Mouse (Mus musculus): ENCODE data around the gene Dgkk. TPM values are rescaled to one million over a fixed set of nuclear protein-coding genes. Genes with fewer than 3 reads are reported as not detected.
"Not testable (repeated sequence)": the region's sequence is repeated elsewhere in the genome, so short reads cannot be mapped to it uniquely, and the experiment has no call there.

The Dgkk gene
- total RNA-seq (2015; ENCODE audit: low replicate concordance) (not detected in 2 replicates), total RNA-seq (2017; ENCODE audit: low replicate concordance) (not detected in 2 replicates)

DNA sequence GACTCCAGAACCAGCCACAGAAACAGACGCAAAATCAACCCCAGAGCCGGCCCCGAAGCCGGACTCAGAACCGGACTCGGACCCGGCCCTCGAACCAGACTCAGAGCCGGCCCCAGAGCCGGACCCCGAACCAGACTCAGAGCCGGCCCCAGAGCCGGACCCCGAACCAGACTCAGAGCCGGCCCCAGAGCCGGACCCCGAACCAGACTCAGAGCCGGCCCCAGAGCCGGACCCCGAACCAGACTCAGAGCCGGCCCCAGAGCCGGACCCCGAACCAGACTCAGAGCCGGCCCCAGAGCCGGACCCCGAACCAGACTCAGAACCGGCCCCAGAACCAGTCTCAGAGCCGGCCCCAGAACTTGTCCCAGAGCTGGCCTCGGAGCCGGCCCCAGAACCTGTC is at the start of gene Dgkk:
Gene Dgkk (plus strand): TSS at position 301 of the 400 bp plus-strand sequence.
- ATAC-seq (replicated peaks; ENCODE audit: low FRiP score, poor library complexity, severe bottlenecking), result not testable (repeated sequence)

- ATAC-seq (replicated peaks; ENCODE audit: low FRiP score, poor library complexity, severe bottlenecking), result no peak
Observed at GRCm38 (mm10) chrX:6733998-6734397, 45.1 kb upstream of the Dgkk start.

GRCm38 (mm10) chrX:6750714-6751113 is 28.4 kb upstream of the Dgkk start:
- ATAC-seq (replicated peaks; ENCODE audit: low FRiP score, poor library complexity, severe bottlenecking), result no peak

- ATAC-seq (replicated peaks; ENCODE audit: low FRiP score, poor library complexity, severe bottlenecking), result no peak
Observed at GRCm38 (mm10) chrX:6751549-6752047, 27.5 kb upstream of the Dgkk start.

DNA sequence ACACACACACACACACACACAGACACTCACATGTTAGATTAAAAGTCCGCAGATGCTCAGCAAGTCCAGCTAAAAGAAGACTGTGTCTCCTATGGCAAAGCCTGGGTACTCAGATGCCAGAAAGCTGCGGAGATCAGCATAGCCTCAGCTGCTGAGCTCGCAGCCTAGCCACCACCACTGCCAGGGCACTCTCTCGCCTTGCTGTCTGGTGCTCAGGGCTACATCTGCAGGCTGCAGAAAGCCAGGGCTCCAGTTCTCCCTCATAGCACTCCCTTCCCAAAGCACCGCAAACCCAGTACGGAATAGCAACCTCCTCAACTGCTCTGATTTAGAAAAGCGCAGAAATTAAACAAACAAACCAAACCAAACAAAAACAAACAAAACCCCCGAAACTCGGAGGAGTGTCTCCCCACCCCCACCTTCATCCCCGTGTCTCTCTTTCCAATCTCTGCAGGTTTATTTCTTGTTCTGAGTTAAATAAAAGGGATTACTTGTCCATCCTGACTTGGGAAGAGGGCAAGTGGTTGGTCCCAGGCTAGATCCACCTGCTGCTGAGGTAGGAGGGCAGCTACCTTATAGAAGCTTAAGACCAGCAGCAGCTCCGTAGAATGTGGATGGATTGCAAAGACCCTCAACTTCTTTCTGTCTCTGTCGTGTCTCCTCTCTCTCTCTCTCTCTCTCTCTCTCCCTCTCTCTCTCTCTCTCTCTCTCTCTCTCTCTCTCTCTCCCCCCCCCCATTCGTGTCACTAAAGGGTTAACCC is 1.4 kb upstream of the Dgkk start:
- no peak for ATAC-seq (replicated peaks; ENCODE audit: low FRiP score, poor library complexity, severe bottlenecking)

- ATAC-seq (replicated peaks; ENCODE audit: low FRiP score, poor library complexity, severe bottlenecking), result no peak
Observed at GRCm38 (mm10) chrX:6778250-6778637, 862 bp upstream of the Dgkk start.

DNA sequence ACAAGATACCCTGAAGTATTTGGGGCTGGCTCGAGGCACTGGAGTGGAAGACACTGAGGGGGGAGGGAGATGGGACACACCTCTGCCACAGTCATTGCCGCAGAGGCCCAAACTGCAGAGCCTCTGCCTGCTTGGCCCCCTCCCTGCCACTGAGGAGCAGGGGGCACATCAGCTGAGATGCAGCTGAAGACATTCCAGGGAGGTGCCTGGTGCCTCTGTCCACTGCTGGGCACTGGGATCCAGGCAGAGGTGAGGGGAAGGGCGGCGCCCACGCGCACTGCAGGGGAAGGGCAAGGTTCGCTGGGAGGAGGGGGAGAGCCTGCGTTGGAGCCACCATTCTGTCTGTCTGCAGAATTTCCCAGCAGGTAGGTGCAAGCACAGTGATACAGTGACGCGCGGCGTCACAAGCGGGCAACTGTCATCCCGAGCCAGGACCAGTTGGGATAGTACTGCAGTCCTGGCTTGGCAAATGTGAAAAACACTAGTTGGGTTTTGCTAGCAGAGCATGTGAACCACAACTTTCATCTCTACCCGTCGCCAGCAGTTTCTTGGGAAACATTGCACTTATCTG is 948 bp downstream of the Dgkk start:
- ATAC-seq (replicated peaks; ENCODE audit: low FRiP score, poor library complexity, severe bottlenecking), result no peak

DNA sequence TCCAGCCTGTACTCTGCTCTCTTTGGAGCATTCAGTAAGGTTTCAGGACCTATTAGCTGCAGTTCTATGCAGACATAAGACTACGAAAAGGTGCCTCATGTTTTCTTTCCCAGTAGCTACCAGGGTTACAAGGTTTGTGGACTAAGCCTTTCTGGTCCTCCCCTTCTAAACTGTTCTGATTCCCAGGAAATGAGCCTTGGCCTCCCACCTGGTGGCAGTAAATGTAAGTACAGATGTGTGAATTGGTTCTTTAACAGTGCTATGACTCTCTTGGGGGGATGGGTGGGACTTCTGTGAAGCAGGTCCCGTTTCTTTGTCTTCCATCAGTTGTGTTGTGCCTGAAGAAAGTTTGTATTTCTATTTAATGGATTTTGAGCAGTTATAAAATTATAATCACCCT is 53.4 kb downstream of the Dgkk start:
- ATAC-seq (replicated peaks; ENCODE audit: low FRiP score, poor library complexity, severe bottlenecking), result no peak

GRCm38 (mm10) chrX:6853466-6853865 is 74.4 kb downstream of the Dgkk start:
- no peak for ATAC-seq (replicated peaks; ENCODE audit: low FRiP score, poor library complexity, severe bottlenecking)

DNA sequence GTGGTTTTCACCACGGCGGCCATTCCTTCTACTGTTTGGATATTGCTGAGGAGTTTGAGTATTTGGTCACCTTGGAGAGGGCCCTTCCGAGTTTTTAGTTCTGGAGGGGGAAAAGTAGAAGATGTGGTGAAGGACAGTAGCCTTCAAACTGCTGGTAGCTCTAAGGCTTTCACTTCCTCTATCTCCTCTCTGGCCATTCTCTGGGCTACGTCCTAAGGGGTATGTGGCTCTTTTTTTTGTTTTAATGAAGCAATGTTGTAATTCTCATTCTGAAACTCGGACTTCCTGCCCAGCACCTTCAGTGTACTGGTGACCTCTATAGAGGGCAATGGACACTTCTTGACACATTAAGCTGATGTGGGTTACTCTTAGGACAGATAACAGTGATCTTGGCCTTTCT is 75.0 kb downstream of the Dgkk start:
- no peak for ATAC-seq (replicated peaks; ENCODE audit: low FRiP score, poor library complexity, severe bottlenecking)

- ATAC-seq (replicated peaks; ENCODE audit: low FRiP score, poor library complexity, severe bottlenecking), result no peak
Observed at GRCm38 (mm10) chrX:6893933-6894332, 114.8 kb downstream of the Dgkk start.

DNA sequence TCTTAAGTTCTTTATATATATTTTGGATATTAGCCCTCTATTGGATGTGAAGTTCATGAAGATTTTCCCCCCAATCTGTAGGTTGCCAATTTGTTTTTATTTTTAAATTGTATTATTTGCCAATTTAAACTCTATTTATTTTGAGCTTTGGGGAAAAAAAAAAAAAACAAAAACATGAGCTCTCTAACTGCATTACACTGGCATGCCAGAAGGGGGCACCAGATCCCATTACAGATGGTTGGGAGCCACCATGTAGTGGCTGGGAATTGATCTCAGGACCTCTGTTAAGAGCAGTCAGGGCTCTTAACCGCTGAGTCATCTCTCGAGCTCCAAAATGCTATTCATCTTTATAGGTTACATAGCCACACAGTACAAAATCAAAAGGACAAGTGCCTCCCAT is 131.9 kb downstream of the Dgkk start:
- ATAC-seq (replicated peaks; ENCODE audit: low FRiP score, poor library complexity, severe bottlenecking), result no peak

- ATAC-seq (replicated peaks; ENCODE audit: low FRiP score, poor library complexity, severe bottlenecking), result no peak
Observed at GRCm38 (mm10) chrX:6922165-6922564, 143.1 kb downstream of the Dgkk start.

- ATAC-seq (replicated peaks; ENCODE audit: low FRiP score, poor library complexity, severe bottlenecking), result no peak
Observed at GRCm38 (mm10) chrX:6926224-6926623, 147.1 kb downstream of the Dgkk start.

DNA sequence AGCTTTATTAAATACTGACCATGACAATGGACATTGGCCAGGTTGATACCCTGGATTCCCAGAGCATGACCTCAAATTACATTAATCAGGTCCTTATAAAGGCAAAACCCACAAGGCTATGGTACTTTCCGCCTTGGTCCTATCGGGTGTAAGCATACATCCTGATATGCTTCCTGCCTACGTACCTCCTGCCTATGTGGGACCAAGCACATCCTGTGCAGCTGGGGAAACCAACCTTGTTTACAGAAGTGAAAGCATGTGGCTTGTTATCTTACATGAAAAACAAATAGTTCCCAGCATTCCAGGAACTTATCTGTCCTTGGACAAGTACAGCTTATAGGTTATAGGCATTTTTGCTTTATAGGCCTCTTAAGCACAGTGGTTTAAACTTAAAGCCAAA is 189.5 kb downstream of the Dgkk start:
- ATAC-seq (replicated peaks; ENCODE audit: low FRiP score, poor library complexity, severe bottlenecking), result no peak

- ATAC-seq (replicated peaks; ENCODE audit: low FRiP score, poor library complexity, severe bottlenecking), result no peak
Observed at GRCm38 (mm10) chrX:6971956-6972355, 192.8 kb downstream of the Dgkk start.

DNA sequence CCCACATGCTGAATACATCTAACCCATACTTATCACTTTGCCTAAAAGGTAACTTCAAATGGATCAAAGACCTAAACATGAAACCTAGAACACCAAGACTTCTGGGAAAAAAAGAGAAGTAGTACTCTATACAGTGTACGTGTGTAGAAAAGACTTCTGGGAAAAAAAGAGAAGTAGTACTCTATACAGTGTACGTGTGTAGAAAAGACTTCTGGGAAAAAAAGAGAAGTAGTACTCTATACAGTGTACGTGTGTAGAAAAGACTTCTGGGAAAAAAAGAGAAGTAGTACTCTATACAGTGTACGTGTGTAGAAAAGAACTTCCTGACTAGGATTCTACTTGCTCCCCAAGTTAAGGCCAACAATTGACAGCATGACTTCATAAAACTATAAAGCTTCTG is 204.8 kb downstream of the Dgkk start:
- not testable (repeated sequence) for ATAC-seq (replicated peaks; ENCODE audit: low FRiP score, poor library complexity, severe bottlenecking)

All from erythroblast, adult 5-6 weeks (primary cell).